Mouse (Mus musculus) liver, embryonic 11.5 days (tissue): ENCODE results near the gene Zfp663. TPM values are rescaled to one million over a fixed set of nuclear protein-coding genes. Genes with fewer than 3 reads are reported as not detected.

Source experiments
- ATAC-seq: fragments of 200-750 bp; cut with Nextera tagmentation; replicated peaks from 2 replicates; pipeline ENCODE4 v1.8.0; 2017; ENCODE audit warnings: moderate number of reproducible peaks, mild to moderate bottlenecking, moderate TSS enrichment, moderate library complexity; ENCODE audit not compliant: low FRiP score
- DNase-seq: peaks from one replicate; pipeline ENCODE4 v3.0.0-alpha.2; 2017; ENCODE audit warnings: low spot score
- H3K27ac ChIP-seq: fragments of 300-500 bp; sonication (generic); 2 replicates; pipeline ENCODE4 v1.5.1; 2014; ENCODE audit warnings: mild to moderate bottlenecking, low read depth, low read length, control low read depth
- H3K27me3 ChIP-seq: fragments of 300-500 bp; sonication (generic); replicated peaks from 2 replicates; pipeline ENCODE4 v1.6.1; 2014; ENCODE audit warnings: low read length, mixed read lengths; ENCODE audit not compliant: control insufficient read depth, insufficient read depth
- H3K36me3 ChIP-seq: fragments of 300-500 bp; sonication (generic); 2 replicates; pipeline ENCODE4 v1.6.1; 2014; ENCODE audit warnings: mild to moderate bottlenecking, low read length, moderate library complexity, mixed read lengths; ENCODE audit not compliant: control insufficient read depth, insufficient read depth
- H3K4me1 ChIP-seq: fragments of 300-500 bp; sonication (generic); replicated peaks from 2 replicates; pipeline ENCODE4 v1.6.1; 2014; ENCODE audit warnings: low read length, mixed read lengths; ENCODE audit not compliant: control insufficient read depth, insufficient read depth
- H3K4me2 ChIP-seq: fragments of 300-500 bp; sonication (generic); 2 replicates; pipeline ENCODE4 v1.6.1; 2014; ENCODE audit warnings: mild to moderate bottlenecking, control low read depth, moderate library complexity
- H3K4me3 ChIP-seq: fragments of 300-500 bp; sonication (generic); 2 replicates; pipeline ENCODE4 v1.5.1; 2014; ENCODE audit warnings: low read depth, low read length, control low read depth
- H3K9ac ChIP-seq: fragments of 300-500 bp; sonication (generic); 2 replicates; pipeline ENCODE4 v1.6.1; 2014; ENCODE audit warnings: low read depth, low read length, control low read depth
- H3K9me3 ChIP-seq: fragments of 300-500 bp; sonication (generic); 2 replicates; pipeline ENCODE4 v1.6.1; 2016; ENCODE audit warnings: low read length, inconsistent platforms, mixed read lengths; ENCODE audit not compliant: control insufficient read depth
- WGBS: fragments of 180-500 bp; shearing (Covaris S2); extraction: QIAGEN DNeasy Blood & Tissue Kit; methylation state at CpG from one replicate; pipeline ENCODE4 v1.1.7; 2014; 5-methylcytosine and 5-hydroxymethylcytosine counted together
- polyA plus RNA-seq: library from polyadenylated mRNA; unstranded; fragments of >200 nt; fragmentation: Nextera tagmentation; extraction: Ambion mirVana; gene quantifications from 2 replicates; pipeline ENCODE4 v1.2.1, GENCODE M21; 2014

Zfp663 gene
- polyA plus RNA-seq, 1 experiment from 2014 or later = 0.07 TPM

GRCm38 (mm10) chr2:165312381-165312780 is 56.1 kb downstream of the Zfp663 start:
- H3K4me2 ChIP-seq = no peak overlapping the region
- 79% methylated on average over 7 of the region's 7 CpGs for WGBS

GRCm38 (mm10) chr2:165311577-165311976 is 57.0 kb downstream of the Zfp663 start:
- ATAC-seq (no peak), DNase-seq (no peak)
- Histone ChIP-seq H3K9ac (no peak overlapping the region), H3K4me3 (no peak overlapping the region), H3K4me1 (peaks cover 6% of the 10 kb centered on the region), H3K27ac (no peak overlapping the region), H3K9me3 (no peaks in the 10 kb centered on the region), H3K4me2 (no peak overlapping the region), H3K27me3 (no peaks in the 10 kb centered on the region), H3K36me3 (peaks cover 14% of the 10 kb centered on the region)
- WGBS = 93% methylated on average over 12 of the region's 12 CpGs

More at GRCm38 (mm10) chr2:165312381-165312780, 56.1 kb downstream of the Zfp663 start:
- Histone ChIP-seq H3K9me3 (no peaks in the 10 kb centered on the region), H3K36me3 (peaks cover 14% of the 10 kb centered on the region), H3K27me3 (no peaks in the 10 kb centered on the region), H3K27ac (no peak overlapping the region), H3K9ac (no peak overlapping the region), H3K4me1 (peaks cover 14% of the 10 kb centered on the region), H3K4me3 (no peak overlapping the region)
- ATAC-seq = no peak
- no peak for DNase-seq

GRCm38 (mm10) chr2:165310818-165311425 is 57.6 kb downstream of the Zfp663 start:
- Histone ChIP-seq H3K4me1 (peaks cover under 1% of the 10 kb centered on the region; the same call in 1 of the 2 replicates), H3K4me3 (no peak overlapping the region), H3K9ac (no peak overlapping the region), H3K9me3 (no peaks in the 10 kb centered on the region), H3K27me3 (no peaks in the 10 kb centered on the region), H3K27ac (no peak overlapping the region), H3K36me3 (peaks cover 14% of the 10 kb centered on the region), H3K4me2 (no peak overlapping the region)
- 80% methylated on average over 13 of the region's 13 CpGs for WGBS
- DNase-seq = no peak
- no peak for ATAC-seq

GRCm38 (mm10) chr2:165307801-165308200 is 60.7 kb downstream of the Zfp663 start:
- 91% methylated on average over 6 of the region's 6 CpGs for WGBS
- DNase-seq (no peak), ATAC-seq (no peak)
- H3K4me2 ChIP-seq = no peak overlapping the region
- no peaks in the 10 kb centered on the region; the same call in 1 of the 2 replicates for H3K4me1 ChIP-seq
- no peak overlapping the region for H3K9ac ChIP-seq
- no peaks in the 10 kb centered on the region for H3K9me3 ChIP-seq
- H3K27ac ChIP-seq = no peak overlapping the region
- no peak overlapping the region for H3K4me3 ChIP-seq
- no peaks in the 10 kb centered on the region for H3K27me3 ChIP-seq
- peaks cover 16% of the 10 kb centered on the region for H3K36me3 ChIP-seq

GRCm38 (mm10) chr2:165305438-165305837 is 63.1 kb downstream of the Zfp663 start:
- H3K27me3 ChIP-seq = no peaks in the 10 kb centered on the region
- H3K4me1 ChIP-seq = no peaks in the 10 kb centered on the region; the same call in 1 of the 2 replicates
- H3K27ac ChIP-seq = no peak overlapping the region; the same call in 1 of the 2 replicates
- H3K9ac ChIP-seq = no peak overlapping the region
- ATAC-seq (no peak), DNase-seq (no peak)
- 0 out of 2 replicates have a peak overlapping the region, but pooled peaks have one; percentile 6 for H3K4me2 ChIP-seq
- WGBS = 80% methylated on average over 8 of the region's 8 CpGs
- H3K9me3 ChIP-seq = no peaks in the 10 kb centered on the region
- no peak overlapping the region for H3K4me3 ChIP-seq
- peaks cover 15% of the 10 kb centered on the region for H3K36me3 ChIP-seq

GRCm38 (mm10) chr2:165304819-165305218 is 63.7 kb downstream of the Zfp663 start:
- Histone ChIP-seq H3K4me1 (no peaks in the 10 kb centered on the region; the same call in 1 of the 2 replicates), H3K27me3 (no peaks in the 10 kb centered on the region), H3K27ac (peak overlapping the region; percentile 35; the same call in 1 of the 2 replicates), H3K4me3 (no peak overlapping the region), H3K9ac (no peak overlapping the region), H3K36me3 (peaks cover 15% of the 10 kb centered on the region), H3K9me3 (no peaks in the 10 kb centered on the region), H3K4me2 (no peak overlapping the region)
- DNase-seq (no peak), ATAC-seq (no peak)
- 76% methylated on average over 19 of the region's 19 CpGs for WGBS

- no peak overlapping the region for H3K4me2 ChIP-seq
- H3K27me3 ChIP-seq = no peaks in the 10 kb centered on the region
- DNase-seq = no peak
- H3K36me3 ChIP-seq = peaks cover 15% of the 10 kb centered on the region
- no peak for ATAC-seq
- 92% methylated on average over 6 of the region's 6 CpGs for WGBS
- H3K4me3 ChIP-seq = no peak overlapping the region
- no peak overlapping the region for H3K9ac ChIP-seq
- H3K27ac ChIP-seq = no peak overlapping the region
- no peaks in the 10 kb centered on the region for H3K9me3 ChIP-seq
- H3K4me1 ChIP-seq = no peaks in the 10 kb centered on the region; the same call in 1 of the 2 replicates
Observed at GRCm38 (mm10) chr2:165303354-165304012, 65.0 kb downstream of the Zfp663 start.

GRCm38 (mm10) chr2:165301409-165301808 is 67.1 kb downstream of the Zfp663 start:
- Histone ChIP-seq H3K36me3 (peaks cover 21% of the 10 kb centered on the region), H3K4me2 (no peak overlapping the region), H3K4me1 (no peaks in the 10 kb centered on the region; the same call in 1 of the 2 replicates), H3K9ac (no peak overlapping the region), H3K4me3 (no peak overlapping the region), H3K27ac (no peak overlapping the region), H3K9me3 (no peaks in the 10 kb centered on the region), H3K27me3 (no peaks in the 10 kb centered on the region)
- DNase-seq (no peak), ATAC-seq (no peak)
- WGBS = 74% methylated on average over 3 of the region's 3 CpGs
